Comparison of ENCODE assay signal across 13 mouse cellular contexts in the genomic region with DNA sequence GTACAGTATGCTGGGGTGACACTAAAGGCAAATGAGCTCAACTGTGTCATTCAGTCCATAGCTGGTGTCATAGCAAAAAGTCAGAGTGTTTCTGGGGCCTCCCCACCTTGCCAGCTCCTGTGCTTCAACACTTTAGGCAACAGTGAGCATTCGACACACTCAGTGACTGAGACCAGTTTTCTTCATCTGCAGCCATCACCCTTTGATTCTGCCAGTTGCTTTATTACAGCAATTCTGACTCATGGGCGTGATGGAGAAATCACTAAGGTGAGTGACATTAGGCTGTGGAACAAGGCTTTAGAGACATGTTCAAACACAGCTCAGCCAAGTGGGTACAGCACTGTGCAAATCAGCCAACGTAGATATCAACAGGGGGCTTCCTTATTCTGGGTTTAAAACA.
"Had no signal": no experiment of that assay in that cellular context is flagged by ENCODE, and none has a peak within 500 bp of the region (broad histone marks: within the 10 kb centered on the region; RNA-seq: fewer than 3 reads in every experiment).

No protein-coding gene starts in this region.

- ATAC-seq: hindbrain, embryonic 16.5 days; inflammation-experienced regulatory T-cells, adult 6 months; intestine, embryonic 15.5 days; intestine, postnatal 0 days; liver, embryonic 12.5 days had no signal

- DNase-seq: gastrocnemius, postnatal 14 days; heart, adult 2 months; heart, postnatal 4 days; kidney, adult 18-20 months; kidney, adult 8-10 months; kidney, postnatal 10 days; kidney, postnatal 4 days; left cerebral cortex, postnatal 4 days had no signal
